Mouse (Mus musculus) heart, postnatal 0 days (tissue): ENCODE data around the gene Os9.

Source experiments
- CTCF ChIP-seq: IDR thresholded peaks from 2 replicates; pipeline ENCODE4 v1.5.1; 2016; ENCODE audit warnings: antibody characterized with exemption, control low read depth, low read depth
- EP300 ChIP-seq: IDR thresholded peaks from 2 replicates; pipeline ENCODE4 v1.6.1; 2016; ENCODE audit warnings: antibody characterized with exemption, low read depth

- no peak for TF ChIP-seq CTCF
- no peak for TF ChIP-seq EP300
Observed at GRCm38 (mm10) chr10:127103631-127104030, 17.3 kb downstream of the Os9 start.
